Mouse (Mus musculus) myocyte (in vitro differentiated cells): ENCODE measurements at regions not wholly inside any gene's neighbourhood (a gene's known extent, or its start where the extent isn't known, plus 50 kb on each side); places are given as distances from the start of the nearest gene placed in this dataset.

Experiments used
- H3K27me3 ChIP-seq: one replicate; pipeline ENCODE4 v1.6.1; 2011; ENCODE audit not compliant: control insufficient read depth, insufficient read depth, insufficient read length
- H3K36me3 ChIP-seq: one replicate; pipeline ENCODE4 v1.6.1; 2011; ENCODE audit not compliant: control insufficient read depth, insufficient read depth
- H3K4me2 ChIP-seq: one replicate; pipeline ENCODE4 v1.6.1; 2011; ENCODE audit warnings: low read depth, control low read depth
- H3K4me3 ChIP-seq: one replicate; pipeline ENCODE4 v1.5.1; 2011; ENCODE audit warnings: mild to moderate bottlenecking, control low read depth, moderate library complexity
- H3K79me2 ChIP-seq: one replicate; pipeline ENCODE4 v1.6.1; 2011; ENCODE audit not compliant: control insufficient read depth, insufficient read depth
- H3ac ChIP-seq: one replicate; pipeline ENCODE4 v1.6.1; 2011; ENCODE audit not compliant: control insufficient read depth, insufficient read length
- CEBPB ChIP-seq: IDR thresholded peaks from 2 replicates; pipeline ENCODE4 v1.6.1; 2011; ENCODE audit warnings: mild to moderate bottlenecking, moderate library complexity; ENCODE audit not compliant: poor library complexity, insufficient read depth, severe bottlenecking
- E2F4 ChIP-seq: IDR thresholded peaks from one replicate; pipeline ENCODE4 v1.6.1; 2011; ENCODE audit warnings: mild to moderate bottlenecking, control low read depth, moderate library complexity; ENCODE audit not compliant: insufficient read depth
- MAX ChIP-seq: IDR thresholded peaks from one replicate; pipeline ENCODE4 v1.6.1; 2011; ENCODE audit warnings: low read depth, mild to moderate bottlenecking, control low read depth
- MYOD1 ChIP-seq, 3 experiments: IDR thresholded peaks; one replicate each; pipeline ENCODE4 v1.6.1; 2011; ENCODE audit warnings: control low read depth in 2 of 3, low read depth in 2 of 3, mild to moderate bottlenecking in 2 of 3, moderate library complexity in 1 of 3; ENCODE audit not compliant: insufficient read length in 2 of 3, control insufficient read depth in 1 of 3
- MYOG ChIP-seq, 3 experiments: IDR thresholded peaks; one replicate each; pipeline ENCODE4 v1.6.1; 2011; ENCODE audit warnings: control low read depth in 2 of 3, low read depth in 2 of 3, mild to moderate bottlenecking in 2 of 3; ENCODE audit not compliant: insufficient read length in 2 of 3, control insufficient read depth in 1 of 3, insufficient read depth in 1 of 3
- POLR2A ChIP-seq: IDR thresholded peaks from one replicate; pipeline ENCODE4 v1.6.1; 2011; ENCODE audit warnings: low read depth, mild to moderate bottlenecking, control low read depth, moderate library complexity; ENCODE audit not compliant: insufficient read length
- POLR2AphosphoS2 ChIP-seq: IDR thresholded peaks from one replicate; pipeline ENCODE4 v1.6.1; 2011; ENCODE audit warnings: low read depth, control low read depth; ENCODE audit not compliant: insufficient read length
- REST ChIP-seq: IDR thresholded peaks from one replicate; pipeline ENCODE4 v1.6.1; 2011; ENCODE audit warnings: mild to moderate bottlenecking, control low read depth, moderate library complexity; ENCODE audit not compliant: insufficient read depth, insufficient read length
- SRF ChIP-seq: IDR thresholded peaks from one replicate; pipeline ENCODE4 v1.6.1; 2011; ENCODE audit warnings: low read depth; ENCODE audit not compliant: control insufficient read depth, insufficient read length
- TCF12 ChIP-seq: IDR thresholded peaks from one replicate; pipeline ENCODE4 v1.6.1; 2011; ENCODE audit warnings: mild to moderate bottlenecking, control low read depth; ENCODE audit not compliant: poor library complexity, insufficient read depth, severe bottlenecking
- USF1 ChIP-seq: IDR thresholded peaks from one replicate; pipeline ENCODE4 v1.6.1; 2011; ENCODE audit warnings: low read depth, mild to moderate bottlenecking, control low read depth, moderate library complexity

DNA sequence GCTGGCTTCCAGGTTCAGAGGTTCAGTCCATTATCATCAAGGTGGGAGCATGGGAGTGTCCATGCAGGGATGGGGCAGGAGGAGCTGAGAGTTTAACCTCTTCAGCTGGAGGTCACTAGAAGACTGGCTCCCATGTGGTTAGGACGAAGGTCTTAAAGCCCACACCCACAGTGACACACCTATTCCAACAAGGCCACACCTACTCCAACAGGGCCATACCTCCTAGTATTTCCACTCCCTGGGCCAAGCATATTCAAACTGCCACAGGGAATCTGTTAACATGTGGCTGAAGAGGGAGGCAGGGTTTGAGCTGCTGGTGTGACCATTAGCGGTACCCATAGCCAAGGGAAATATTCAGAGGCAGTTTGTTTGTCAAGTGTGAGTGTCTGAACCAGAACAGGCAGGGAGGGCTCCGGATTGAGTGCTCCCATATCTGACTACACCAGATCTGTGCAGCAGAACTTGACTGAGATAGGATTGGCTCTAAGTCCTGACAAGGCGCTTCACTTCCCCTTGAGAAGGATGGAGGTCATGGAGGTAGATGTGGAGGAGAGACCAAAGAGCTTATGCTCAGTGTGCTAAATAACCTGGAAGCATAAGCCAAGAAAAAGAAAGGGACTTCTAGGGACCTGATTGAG, 51.6 kb upstream of the Kit start:
- Histone ChIP-seq H3K79me2 (no peaks in the 10 kb centered on the region), H3K4me2 (no peak overlapping the region), H3K4me3 (no peak overlapping the region), H3K36me3 (no peaks in the 10 kb centered on the region), H3K27me3 (no peaks in the 10 kb centered on the region), H3ac (no peak overlapping the region)
- TF ChIP-seq REST (no peak), SRF (no peak), E2F4 (no peak), MYOD1 (IDR thresholded peaks at IDR 0.05; ENCODE audit: control insufficient read depth in 1 of 3, insufficient read length in 2 of 3, low read depth in 2 of 3) (no peak), CEBPB (no peak), TCF12 (no peak), MAX (no peak), POLR2A (no peak), USF1 (no peak), MYOG (IDR thresholded peaks at IDR 0.05; ENCODE audit: control insufficient read depth in 1 of 3, insufficient read depth in 1 of 3, insufficient read length in 2 of 3, low read depth in 2 of 3) (no peak), POLR2AphosphoS2 (no peak)
